Mouse (Mus musculus) frontal cortex, adult 2 months (tissue): ENCODE results near the gene Atrip. TPM values are rescaled to one million over a fixed set of nuclear protein-coding genes. Genes with fewer than 3 reads are reported as not detected.

Experiments
- DNase-seq, 2 experiments: peaks; one replicate each; pipeline ENCODE4 v3.0.0; 2022; ENCODE audit warnings: low spot score in 1 of 2; ENCODE audit errors: extremely low spot score in 1 of 2
- polyA plus RNA-seq: library from polyadenylated mRNA; depleted of rRNA; stranded (reverse); fragments of >200 nt; gene quantifications from 2 replicates; pipeline ENCODE4 v1.2.3, GENCODE M21; 2012

Gene Atrip
- polyA plus RNA-seq, 1 experiment, result 35.6 TPM

DNA sequence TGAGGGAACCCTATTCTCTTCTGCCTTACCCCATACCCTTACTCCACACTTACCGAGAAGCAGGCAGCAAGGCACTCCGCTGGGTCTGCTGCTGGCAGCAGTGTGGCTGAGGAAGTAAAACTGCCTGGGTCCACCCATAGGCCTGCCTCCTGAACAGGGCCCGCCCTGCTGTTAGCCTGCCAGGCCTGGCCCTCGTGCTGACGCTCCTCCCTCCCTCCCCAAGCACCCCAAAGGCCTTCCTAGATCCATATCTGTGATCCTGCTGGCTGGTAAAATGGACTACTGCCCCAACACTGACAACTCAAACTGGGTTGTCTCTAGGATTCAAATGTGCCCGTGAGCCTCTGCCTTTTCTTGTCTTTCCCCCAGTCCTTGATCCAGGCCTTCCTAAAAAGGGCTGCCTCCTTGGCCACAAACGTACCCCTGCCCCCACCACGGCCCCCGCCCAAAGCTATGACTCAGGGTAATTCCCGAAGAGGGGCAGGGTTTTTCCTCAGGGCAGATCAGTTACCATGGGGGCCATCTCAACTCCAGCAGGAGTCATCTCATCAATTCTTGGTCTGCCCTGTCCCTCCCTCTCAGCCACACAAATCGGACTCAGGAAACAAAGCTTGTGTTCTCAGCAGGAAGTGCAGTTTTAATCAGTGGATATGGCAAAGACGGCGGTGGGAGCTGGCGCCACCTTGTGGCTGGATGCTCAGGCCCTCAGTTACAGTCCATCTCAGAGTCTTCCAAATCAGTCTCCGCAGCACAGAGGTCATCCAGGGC lies 14.6 kb downstream of the Atrip start, which contains the start of gene Trex1:
TSS of gene Trex1 (minus strand) at position 599 of the 768 bp plus-strand sequence.
- peak; percentile 87 to 94 for DNase-seq

DNA sequence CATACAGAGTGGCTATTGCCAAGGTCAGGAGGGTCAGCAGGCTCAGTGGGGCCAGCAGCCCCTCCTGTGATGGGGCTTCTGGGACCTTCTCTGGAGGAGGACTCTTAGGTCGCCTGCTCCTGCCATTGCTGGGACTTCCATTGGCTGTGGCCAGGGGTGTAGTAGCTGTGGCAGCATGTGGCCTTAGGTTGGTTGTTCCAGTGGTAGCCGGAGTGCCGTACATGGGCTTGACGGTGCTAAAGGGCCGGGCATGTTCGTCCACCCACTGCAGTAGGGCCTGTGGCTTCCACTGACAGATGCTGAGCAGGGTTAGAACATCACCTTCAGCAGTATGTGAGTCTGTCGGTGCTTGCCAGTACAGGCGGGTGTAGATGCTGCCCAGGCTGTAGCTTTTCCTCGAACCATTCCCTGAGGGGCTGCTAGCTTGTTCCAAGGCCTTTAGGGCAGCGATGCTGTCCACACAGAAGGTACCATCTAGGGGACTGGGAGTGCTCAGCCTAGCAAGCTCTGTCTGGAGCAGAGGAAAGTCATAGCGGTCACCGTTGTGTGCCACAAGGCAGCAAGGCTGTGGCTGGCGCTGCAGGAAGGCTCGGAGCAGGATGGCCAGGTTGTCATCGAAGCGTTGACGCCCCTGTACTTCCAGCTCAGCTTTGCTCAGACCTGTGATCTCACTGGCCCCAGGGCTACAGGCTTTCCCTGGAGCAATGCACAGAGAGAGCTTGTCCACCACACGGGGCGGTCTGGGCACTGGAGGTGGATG lies 15.7 kb downstream of the Atrip start:
- DNase-seq, result no peak

DNA sequence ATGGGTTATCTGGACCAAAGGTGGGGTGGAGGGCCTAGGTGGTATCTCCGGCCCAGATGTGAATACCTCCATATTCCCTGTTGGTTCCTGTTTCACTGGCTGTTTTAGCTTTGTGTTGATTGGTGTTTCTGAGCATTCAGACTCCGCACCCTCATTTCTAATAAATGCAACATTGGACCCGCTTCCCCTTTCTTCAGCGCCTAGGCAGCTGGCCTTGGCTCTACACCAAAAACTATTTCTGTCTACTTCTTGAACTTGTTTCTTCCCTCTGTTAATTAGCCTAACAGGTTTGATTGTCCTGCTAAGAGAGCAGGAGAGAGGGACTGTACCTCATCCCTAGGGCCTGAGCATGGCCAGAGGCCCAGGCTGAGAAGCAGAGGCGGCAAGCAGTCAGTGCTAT lies 16.4 kb downstream of the Atrip start:
- DNase-seq, result no peak

DNA sequence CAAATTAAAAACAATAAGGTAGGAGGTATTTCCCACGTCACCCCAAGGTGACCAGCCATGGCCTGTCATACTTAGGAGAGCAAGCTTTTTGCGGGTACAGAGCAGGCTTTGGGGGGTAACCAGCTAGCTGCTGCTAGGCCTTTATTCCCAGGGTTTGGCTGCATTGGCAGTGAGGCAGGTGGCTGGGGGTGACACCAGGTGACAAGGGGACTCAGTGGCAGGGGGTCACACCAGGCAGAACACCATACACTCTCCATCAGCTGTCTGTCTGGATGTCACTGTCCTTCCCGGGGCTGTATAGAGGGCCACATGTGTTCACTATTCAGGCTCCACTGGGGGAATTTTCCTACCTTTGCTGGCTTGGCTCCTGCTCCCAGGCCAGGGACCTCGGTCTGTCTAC lies 17.0 kb downstream of the Atrip start:
- no peak for DNase-seq

DNA sequence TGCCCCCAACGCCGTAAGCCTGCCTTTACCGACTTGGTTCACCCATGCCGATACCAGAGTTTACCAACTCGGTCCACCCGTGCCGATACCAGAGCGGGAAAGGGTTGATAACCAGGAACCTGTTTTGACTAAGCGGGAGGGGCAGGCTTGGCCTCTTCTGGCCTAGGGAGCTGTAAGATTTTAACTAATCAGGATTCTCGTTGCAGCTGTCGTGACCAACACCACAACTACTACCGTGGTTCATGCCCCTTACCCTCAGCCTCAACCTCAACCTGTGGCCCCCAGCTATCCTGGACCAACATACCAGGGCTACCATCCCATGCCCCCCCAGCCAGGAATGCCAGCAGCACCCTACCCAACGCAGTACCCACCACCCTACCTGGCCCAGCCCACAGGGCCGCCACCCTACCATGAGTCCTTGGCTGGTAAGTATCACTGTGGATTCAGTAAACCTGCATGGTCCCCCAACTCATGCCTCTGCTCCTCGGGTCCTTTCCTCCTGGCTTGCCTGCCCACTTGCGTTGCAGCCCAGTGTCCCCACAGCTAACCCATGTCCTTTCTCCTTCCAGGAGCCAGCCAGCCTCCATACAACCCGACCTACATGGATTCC lies 17.7 kb downstream of the Atrip start:
- no peak for DNase-seq

DNA sequence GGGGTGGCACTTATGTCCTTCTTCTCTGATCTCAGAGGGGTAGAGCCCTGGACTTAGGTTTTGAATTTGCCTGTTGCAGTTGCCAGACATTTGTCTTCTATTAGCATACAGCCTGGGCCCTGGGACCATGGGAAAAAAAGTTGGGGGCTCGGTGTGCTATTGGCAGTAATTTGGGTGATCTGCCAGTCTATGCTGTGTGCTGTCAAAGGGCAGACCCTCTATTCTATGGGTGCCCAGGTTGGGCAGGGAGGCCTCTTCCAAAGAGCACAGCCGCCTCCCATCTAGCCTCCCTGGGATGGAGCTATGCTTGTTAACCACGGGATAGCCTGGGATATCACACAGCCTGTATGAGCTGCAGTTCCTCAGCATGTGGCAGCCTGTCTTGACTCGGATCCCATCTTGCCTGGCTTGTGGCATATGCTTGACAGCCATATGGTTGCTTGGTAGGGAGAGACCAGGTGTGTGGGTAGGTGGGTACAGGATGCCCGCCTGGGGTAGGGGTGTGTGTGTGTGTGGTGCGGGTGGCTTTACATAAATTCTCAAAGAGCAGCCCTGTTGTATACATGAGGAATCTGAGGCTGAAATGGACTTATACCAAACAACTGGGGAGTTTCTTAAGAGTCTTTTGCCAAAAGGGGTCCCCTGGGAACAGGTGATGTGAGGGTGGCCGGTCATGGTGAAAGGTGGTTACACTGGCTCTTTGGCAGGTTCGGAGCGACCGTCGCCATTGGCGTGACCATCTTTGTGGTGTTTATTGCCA lies 18.5 kb downstream of the Atrip start:
- DNase-seq, result no peak

DNA sequence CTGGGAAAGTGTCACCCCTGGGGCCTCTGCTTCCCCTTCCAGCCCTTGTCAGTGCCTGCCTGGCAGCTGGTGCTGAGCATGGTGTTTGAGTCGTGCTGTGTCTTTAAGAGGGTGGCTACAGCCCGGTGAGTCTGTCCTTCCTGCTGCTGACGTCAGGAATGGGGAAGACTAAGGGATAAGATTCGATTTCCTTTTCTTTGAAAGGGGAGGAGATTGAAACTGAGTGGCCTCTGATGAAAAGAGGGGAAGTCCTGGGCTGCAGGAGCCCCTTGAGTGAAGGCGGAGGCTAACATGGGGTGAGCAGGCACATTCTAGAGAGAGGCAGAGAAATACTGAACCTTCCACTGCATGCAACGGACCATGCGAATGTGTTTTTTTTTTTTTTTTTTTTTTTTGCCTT lies 19.2 kb downstream of the Atrip start:
- peak; percentile 81 to 89 for DNase-seq

DNA sequence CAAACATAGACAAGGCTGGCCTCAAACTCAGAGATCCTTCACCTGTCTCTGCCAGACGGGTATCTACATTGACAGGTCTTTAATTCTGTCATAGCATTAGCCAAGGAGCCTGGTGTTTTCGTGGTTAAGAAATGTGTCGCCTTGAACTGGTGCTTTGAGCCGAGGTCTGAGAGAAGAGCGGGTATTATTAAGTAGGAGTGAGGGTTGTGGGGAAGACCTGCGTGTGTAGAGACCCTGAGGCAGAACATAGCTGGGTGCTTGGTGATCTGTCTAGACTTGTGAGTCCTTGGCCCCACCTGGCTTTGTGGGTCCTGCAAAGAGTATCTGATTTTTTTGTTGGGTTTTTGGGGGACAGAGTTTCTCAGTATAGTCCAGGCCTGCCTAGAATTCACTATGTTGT lies 20.1 kb downstream of the Atrip start:
- no peak for DNase-seq

DNA sequence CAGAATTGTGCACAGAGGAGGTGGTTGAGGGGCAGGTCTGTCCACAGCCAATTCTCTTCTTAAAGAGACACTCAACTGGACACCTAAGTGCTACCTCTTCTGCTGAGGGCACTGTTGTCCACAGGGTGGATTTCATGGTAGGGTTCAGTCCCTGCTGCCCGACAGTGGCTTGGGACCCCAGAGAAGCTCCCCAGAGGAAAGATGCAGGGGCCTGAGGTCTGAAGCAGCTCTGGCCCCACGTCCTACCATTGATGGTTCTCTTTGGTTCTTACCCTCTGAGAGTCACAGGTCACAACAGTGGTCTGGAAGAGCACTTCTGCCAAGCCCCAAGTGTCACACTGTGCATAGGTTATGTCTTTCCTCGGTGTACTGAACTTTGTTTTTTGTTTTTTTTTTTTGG lies 20.6 kb downstream of the Atrip start:
- no peak for DNase-seq

DNA sequence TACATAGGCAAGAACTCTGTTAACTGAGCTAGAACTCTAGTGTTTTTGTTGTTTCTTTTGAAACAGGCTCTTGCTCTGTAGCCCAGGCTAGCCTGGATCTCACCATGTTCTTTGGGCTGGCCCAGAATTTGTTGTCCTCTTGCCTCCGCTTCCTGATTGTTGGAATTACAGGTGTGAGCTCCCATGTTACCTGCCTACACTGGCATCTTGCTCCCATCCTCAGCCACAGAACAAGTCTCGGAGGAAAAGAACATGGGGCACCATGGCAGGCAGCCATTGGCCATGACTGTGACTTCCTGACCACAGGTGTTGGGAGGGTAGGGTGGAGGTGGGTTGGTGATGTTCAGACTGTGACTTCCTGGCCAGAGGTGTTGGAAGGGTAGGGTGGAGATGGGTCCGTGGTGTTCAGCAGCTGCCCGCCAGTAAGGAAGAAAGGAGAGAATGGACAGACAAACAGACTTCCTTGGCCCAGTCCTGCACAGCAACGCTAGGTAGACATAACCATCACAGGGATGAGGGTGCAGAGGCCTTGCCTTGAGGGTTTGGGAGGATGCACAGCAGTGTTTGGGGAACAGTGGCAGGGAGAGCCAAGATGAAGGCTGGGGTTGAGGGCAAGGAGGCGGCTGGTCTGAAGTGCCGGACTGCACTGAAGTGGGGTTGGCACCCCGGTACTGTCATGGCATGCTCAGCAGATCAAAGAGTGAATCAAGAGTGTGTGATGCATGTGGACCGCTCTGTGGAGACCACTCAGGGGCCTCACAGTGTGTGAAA lies 21.2 kb downstream of the Atrip start:
- no peak for DNase-seq

DNA sequence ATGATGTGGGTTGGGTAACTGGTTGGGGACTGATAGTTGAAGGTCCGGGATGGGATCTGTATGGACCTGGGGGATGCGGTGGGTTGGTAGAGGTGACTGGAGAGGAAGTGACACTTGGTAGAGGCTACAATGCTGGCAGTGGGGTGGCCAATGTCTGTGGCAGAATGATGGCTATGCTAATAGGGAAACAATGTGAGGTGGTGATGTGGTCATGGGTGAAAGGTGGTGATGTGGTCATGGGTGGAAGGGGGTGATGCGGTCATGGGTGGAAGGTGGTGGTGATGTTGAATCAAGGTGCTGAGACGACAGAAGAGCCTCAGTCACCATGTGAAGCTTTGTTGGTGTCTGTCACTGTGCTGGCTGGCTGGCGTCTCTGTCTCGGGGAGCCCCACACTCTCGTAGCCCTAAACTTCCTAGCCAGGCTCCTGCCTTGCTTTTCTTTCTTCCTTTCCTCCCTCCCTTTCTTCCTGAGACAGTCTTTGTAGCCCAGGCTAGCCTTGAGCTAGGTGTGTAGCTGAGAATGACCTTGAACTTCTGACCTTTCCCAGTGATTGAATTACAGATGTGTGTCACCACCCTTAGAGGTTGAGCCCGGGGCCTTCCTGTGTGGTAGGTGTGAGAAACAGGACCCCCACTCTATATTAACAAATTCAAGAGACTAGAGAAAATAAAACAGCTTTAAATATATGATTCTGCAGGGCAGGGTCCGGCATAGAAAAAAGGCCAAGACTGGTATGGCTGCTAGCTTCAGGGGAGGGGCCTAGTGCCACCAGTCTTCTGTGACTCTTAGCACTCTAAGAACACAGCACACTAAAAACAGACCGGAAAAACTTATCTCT lies 22.1 kb downstream of the Atrip start:
- no peak for DNase-seq

DNA sequence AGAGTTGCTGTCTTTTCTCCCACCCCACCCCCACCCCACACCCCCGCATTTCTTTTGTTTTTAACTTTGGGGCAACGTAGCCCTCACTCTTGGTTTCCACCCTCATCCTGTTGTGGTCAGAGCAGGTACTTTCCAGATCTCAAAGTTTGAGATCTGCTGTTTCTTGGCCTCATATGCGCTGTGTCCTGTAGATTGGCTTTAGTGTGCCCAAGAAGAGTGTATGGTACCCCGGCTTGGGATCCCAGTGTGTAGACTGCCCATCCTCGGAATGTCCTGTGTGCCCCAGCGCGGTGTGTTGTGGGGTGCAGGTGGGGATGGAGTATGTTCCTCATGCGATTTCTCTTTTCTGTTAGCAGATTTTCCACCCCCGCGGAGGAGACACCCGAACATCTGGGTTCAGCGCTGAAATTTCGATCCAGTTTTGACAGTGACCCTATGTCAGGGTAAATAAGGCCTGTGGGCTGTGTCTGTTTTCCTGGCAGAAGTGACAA lies 22.9 kb downstream of the Atrip start:
- no peak for DNase-seq

DNA sequence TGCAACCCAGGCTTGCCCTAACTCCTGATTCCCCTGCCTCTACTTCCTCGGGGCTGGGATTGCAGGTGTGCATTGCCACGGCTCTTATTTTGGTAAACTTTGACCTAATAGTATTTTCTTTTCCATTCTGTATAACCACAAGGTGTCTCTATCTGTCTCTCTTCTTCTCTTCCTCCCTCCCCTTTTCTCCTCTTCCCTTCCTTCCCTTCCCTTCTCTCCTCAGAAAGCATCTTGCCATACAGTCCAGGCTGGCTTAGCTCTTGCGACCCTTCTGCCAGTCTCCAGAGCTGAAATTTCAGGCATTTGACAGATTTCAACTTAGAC lies 23.3 kb downstream of the Atrip start:
- no peak for DNase-seq

DNA sequence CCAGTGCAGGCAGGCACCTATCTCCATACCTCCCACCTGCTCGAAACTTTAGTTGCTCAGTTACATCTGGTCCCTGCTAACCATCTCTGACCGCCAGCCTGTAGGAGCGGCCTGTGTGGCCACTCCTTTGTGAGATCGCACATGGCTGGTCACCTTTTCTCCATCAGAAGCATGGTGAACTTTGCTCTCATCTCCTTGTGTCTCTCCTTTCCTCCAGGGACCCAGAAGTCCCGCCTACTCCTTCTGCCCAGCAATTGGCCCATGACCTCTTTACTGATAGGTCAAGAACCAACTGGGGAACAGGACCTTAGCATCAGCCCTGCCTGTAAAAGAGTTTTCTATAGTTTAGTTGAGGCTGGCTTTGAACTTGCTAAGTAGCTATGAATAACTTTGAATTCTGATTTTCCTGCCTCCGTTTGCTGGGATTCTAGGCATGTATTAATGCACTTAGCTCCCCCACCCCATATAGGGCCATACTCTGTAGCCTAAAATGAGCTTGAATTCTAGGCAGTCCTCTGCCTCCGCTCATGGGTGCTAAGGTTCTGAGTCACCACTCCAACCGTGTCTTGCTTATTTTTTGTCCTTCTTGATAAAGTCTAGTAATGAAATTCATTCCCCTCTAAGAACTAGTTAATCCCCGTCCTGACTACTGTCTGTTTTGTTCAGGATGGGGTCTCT lies 23.8 kb downstream of the Atrip start:
- DNase-seq, result no peak

DNA sequence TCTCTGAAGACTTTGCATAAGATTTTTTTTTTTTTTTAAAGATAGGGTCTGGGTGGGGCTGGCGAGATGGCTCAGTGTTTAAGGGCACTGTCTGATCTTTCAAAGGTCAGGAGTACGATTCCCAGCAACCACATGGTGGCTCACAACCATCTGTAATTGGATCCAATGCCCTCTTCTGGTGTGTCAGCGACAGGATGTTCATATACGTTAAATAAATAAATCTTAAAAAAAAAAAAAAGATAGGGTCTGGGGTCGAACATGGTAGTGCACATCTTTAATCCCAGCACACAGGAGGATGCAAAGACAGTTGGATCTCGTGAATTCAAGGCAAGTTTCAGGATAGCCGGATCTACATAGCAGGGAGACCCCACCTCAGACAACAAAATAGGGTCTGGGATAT lies 24.6 kb downstream of the Atrip start:
- DNase-seq, result no peak

DNA sequence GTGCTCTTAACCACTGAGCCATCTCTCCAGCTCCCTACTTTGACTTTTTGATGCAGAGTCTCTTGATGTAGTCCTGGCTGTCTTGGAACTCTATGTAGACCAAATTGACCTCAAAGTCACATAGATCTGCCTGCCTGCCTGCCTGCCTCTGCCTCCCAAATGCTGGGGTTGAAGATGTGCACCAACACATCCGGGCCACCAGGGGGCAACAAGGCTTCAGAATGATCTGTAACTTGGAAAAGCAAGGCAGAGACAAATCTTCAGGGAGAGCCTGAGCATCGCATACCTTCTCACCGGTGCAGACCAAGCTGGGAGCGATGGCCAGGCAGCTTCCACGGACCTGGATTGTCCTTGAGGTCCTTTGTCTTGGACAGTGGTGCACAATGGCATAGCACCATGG lies 27.6 kb downstream of the Atrip start:
- DNase-seq, result peak in 1 of 2 experiments; percentile 65

DNA sequence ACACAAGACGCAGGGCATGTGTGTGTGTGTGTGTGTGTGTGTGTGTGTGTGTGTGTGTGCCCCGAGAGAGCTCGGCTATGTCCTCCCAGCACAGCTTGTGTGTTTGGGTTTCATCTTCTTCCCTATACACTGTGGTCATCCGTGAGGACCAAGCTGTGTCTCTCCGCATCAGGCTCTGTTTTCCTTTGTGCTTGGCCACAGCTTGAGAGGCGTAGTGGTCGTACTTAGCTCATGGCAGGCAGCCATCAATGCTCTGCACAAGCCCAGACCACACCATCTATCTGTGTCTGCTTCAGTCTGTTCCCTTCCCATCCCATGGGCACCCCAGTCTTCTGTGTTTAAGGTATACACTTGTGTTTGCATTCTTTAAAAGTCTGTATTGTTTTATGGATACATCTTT lies 32.6 kb downstream of the Atrip start:
- no peak for DNase-seq

DNA sequence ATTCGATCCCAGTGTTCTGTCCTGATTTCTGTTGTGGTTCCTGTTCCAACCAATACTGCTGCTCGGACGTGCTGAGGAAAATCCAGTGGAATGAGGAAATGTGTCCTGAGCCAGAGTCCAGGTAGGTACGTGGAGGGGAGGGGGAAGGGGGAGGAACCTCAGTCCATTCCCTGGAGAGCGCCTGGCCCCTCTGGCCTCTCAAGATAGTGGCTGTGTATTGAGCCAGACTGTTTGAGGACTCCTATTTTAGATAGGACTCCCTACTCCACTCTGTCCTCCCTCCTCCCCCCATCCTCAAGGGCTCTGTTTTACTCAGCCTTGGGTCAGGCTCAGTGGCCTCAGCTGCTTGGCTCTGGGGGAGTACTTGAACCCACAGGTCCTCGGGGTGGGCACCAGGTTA lies 33.0 kb downstream of the Atrip start:
- DNase-seq, result no peak

DNA sequence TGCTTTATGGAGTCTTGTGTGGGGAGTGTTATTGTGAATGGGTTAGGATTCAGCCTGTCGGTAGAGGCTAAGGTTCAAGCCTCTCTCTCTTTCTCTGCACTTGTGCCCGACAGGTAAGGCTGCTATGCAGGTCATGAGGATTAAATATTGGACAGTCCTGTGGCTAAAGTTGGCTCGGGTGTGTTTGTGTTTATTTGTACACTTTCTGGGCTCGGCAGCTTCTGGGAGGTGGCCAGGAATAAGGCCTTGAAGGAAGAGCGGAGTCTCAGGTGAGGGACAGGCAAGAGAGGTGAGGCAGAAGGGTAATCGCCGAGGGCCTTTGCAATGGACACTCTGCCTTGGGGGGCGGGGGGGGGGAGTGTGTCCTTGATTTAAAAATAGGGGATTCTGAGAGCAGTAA lies 33.7 kb downstream of the Atrip start:
- DNase-seq, result no peak
